Mouse (Mus musculus): Measurements from ENCODE around the gene Il10ra. TPM values are rescaled to one million over a fixed set of nuclear protein-coding genes. Genes with fewer than 3 reads are reported as not detected.
A peak's percentile ranks its signal among the peaks of the same experiment; 100 is the strongest.

Gene Il10ra
- polyA plus RNA-seq, 1 experiment from 2014 or later = 6.6 TPM

DNA sequence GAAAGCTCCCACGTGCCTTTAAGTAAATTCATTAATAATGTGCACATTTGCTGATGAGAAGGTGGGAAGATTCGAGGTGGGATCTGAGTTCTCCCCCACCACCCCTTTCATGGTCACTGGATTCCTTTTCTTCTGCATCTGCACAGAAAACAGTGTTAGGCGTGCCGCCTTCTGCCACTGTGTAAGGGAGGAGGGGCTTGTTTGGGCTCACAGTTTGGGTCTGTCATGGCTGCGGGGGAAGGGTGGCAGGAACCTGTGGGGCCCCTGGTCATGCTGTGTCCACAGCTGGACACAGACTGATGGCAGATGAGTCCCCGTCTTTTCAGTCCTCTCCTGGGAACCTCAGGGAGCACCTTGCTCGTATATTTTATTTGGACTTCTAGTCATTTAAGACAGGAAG lies 32.2 kb downstream of the Il10ra start:
- Histone ChIP-seq H3K27me3 (replicated peaks; ENCODE audit: control insufficient read depth, insufficient read depth, low read length) (0 out of 2 replicates have a peak, but pooled peaks cover 3% of the 10 kb centered on the region), H3K27ac (ENCODE audit: low read depth, low read length) (no peak overlapping the region), H3K9me3 (ENCODE audit: control insufficient read depth, low read length) (no peaks in the 10 kb centered on the region), H3K4me1 (replicated peaks; ENCODE audit: control insufficient read depth, insufficient read depth, low read length) (0 out of 2 replicates have a peak, but pooled peaks cover 4% of the 10 kb centered on the region), H3K9ac (ENCODE audit: low read depth, low read length) (no peak overlapping the region), H3K4me2 (no peak overlapping the region), H3K36me3 (ENCODE audit: control insufficient read depth, insufficient read depth, low read length) (no peaks in the 10 kb centered on the region), H3K4me3 (ENCODE audit: low read depth, low read length) (no peak overlapping the region)
- WGBS = 60% methylated on average over 7 of the region's 7 CpGs
- no peak for DNase-seq (ENCODE audit: low spot score)
- no peak for ATAC-seq (replicated peaks; ENCODE audit: low FRiP score)

DNA sequence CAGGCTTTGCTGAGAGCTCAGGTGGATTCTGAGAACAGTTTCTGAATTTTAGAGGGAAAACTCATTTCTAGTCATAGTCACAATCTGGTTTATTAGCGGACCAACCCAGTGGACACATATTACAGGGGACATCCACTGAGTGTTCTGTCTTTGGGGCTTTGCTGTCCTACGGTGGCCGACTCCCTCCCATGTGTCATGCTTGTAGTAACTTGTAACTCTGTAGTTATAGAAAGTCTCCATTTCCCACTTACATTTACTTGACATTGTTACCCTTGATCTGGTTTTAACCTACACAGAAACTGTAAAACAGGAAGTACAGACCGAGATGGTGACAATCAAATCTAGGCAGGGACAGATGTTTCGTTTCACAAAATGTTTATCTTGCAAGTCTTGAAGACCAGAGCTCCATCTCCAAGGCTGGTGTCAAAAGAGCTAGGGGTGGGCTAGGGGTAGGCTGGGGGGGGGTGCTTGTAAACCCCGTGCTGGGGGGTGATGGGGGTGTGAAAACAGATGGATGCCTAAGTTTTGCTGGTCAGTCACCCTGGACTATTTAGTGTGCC lies 33.2 kb downstream of the Il10ra start:
- no peaks in the 10 kb centered on the region for H3K36me3 ChIP-seq (ENCODE audit: control insufficient read depth, insufficient read depth, low read length)
- no peak overlapping the region for H3K27ac ChIP-seq (ENCODE audit: low read depth, low read length)
- WGBS = 55% methylated on average over 6 of the region's 6 CpGs
- no peak for ATAC-seq (replicated peaks; ENCODE audit: low FRiP score)
- H3K9ac ChIP-seq (ENCODE audit: low read depth, low read length) = no peak overlapping the region
- 0 out of 2 replicates have a peak, but pooled peaks cover under 1% of the 10 kb centered on the region for H3K27me3 ChIP-seq (replicated peaks; ENCODE audit: control insufficient read depth, insufficient read depth, low read length)
- no peak for DNase-seq (ENCODE audit: low spot score)
- no peaks in the 10 kb centered on the region for H3K9me3 ChIP-seq (ENCODE audit: control insufficient read depth, low read length)
- H3K4me1 ChIP-seq (replicated peaks; ENCODE audit: control insufficient read depth, insufficient read depth, low read length) = peaks cover 4% of the 10 kb centered on the region; the same call in 1 of the 2 replicates
- no peak overlapping the region for H3K4me2 ChIP-seq
- H3K4me3 ChIP-seq (ENCODE audit: low read depth, low read length) = no peak overlapping the region

DNA sequence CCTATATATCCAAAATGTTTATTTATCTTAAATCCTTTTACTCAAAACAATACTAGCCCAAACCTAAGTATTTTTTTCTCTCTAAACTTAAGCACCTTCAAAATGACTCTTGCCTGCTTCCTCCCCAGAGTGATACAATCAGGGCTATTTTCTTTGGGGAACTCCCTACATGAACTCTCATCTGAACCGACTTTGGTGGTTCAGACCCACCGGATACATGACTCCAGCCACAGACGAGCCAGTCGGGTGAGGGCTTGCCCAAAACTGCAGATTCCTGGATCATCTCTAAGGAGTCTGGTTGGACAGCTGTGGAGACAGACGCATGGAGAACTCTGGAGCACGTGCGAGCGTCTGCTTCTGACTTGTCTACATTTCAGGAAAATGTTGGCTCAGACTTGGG lies 39.6 kb downstream of the Il10ra start:
- Histone ChIP-seq H3K27me3 (replicated peaks; ENCODE audit: control insufficient read depth, insufficient read depth, low read length) (no peaks in the 10 kb centered on the region; the same call in 1 of the 2 replicates), H3K9ac (ENCODE audit: low read depth, low read length) (no peak overlapping the region), H3K27ac (ENCODE audit: low read depth, low read length) (no peak overlapping the region), H3K36me3 (ENCODE audit: control insufficient read depth, insufficient read depth, low read length) (no peaks in the 10 kb centered on the region), H3K9me3 (ENCODE audit: control insufficient read depth, low read length) (no peaks in the 10 kb centered on the region), H3K4me3 (ENCODE audit: low read depth, low read length) (no peak overlapping the region), H3K4me1 (replicated peaks; ENCODE audit: control insufficient read depth, insufficient read depth, low read length) (no peaks in the 10 kb centered on the region; the same call in 1 of the 2 replicates), H3K4me2 (no peak overlapping the region)
- no peak for DNase-seq (ENCODE audit: low spot score)
- WGBS = 75% methylated on average over 8 of the region's 8 CpGs
- no peak for ATAC-seq (replicated peaks; ENCODE audit: low FRiP score)

DNA sequence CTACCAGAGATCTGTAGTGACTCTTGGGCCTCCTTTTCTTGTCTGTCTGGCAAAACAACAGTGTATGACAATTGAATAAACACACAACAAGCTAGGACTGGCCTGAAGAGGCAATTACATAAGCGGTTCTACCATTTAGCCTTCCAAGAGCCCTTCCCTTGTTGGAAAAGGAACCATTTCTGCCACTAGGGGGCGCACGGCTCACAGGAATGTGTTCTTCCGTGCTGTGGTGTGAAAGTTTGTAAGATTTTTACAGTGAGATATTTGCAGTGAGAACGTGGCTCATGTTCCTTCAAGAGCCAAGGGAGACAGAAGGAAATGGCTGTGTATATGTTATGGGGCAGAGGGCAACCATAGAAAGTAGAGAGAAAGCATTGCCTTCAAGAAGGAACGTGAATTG lies 47.4 kb downstream of the Il10ra start:
- Histone ChIP-seq H3K4me2 (no peak overlapping the region), H3K9ac (ENCODE audit: low read depth, low read length) (no peak overlapping the region), H3K27me3 (replicated peaks; ENCODE audit: control insufficient read depth, insufficient read depth, low read length) (no peaks in the 10 kb centered on the region; the same call in 1 of the 2 replicates), H3K27ac (ENCODE audit: low read depth, low read length) (no peak overlapping the region), H3K4me1 (replicated peaks; ENCODE audit: control insufficient read depth, insufficient read depth, low read length) (0 out of 2 replicates have a peak, but pooled peaks cover 2% of the 10 kb centered on the region), H3K4me3 (ENCODE audit: low read depth, low read length) (no peak overlapping the region), H3K9me3 (ENCODE audit: control insufficient read depth, low read length) (no peaks in the 10 kb centered on the region), H3K36me3 (ENCODE audit: control insufficient read depth, insufficient read depth, low read length) (no peaks in the 10 kb centered on the region)
- WGBS = 14% methylated on average over 6 of the region's 6 CpGs
- DNase-seq (ENCODE audit: low spot score) (peak; percentile 87), ATAC-seq (replicated peaks; ENCODE audit: low FRiP score) (no peak)

DNA sequence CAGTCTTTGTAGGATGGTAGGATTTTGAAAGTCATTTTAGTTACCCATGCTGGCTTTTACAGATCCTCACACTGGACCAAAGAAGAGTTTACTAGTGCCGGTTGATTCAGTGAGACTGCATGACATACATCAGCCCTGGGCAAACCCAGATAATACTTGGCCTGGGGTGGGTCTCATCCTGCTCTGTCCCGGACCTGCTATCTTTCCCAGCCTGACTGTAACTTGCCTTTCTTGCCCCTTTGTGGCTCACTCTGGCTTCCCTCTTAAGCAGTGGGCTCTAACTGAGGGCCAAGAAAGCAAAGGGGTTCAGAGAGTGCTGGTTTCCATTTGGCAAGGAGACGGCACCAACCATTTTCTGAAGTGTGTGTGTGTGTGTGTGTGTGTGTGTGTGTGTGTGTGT lies 49.3 kb downstream of the Il10ra start:
- no peak for DNase-seq (ENCODE audit: low spot score)
- Histone ChIP-seq H3K9ac (ENCODE audit: low read depth, low read length) (no peak overlapping the region), H3K4me2 (no peak overlapping the region; the same call in 1 of the 2 replicates), H3K27me3 (replicated peaks; ENCODE audit: control insufficient read depth, insufficient read depth, low read length) (no peaks in the 10 kb centered on the region), H3K36me3 (ENCODE audit: control insufficient read depth, insufficient read depth, low read length) (no peaks in the 10 kb centered on the region), H3K27ac (ENCODE audit: low read depth, low read length) (no peak overlapping the region), H3K9me3 (ENCODE audit: control insufficient read depth, low read length) (no peaks in the 10 kb centered on the region), H3K4me3 (ENCODE audit: low read depth, low read length) (no peak overlapping the region), H3K4me1 (replicated peaks; ENCODE audit: control insufficient read depth, insufficient read depth, low read length) (0 out of 2 replicates have a peak, but pooled peaks cover 2% of the 10 kb centered on the region)
- ATAC-seq (replicated peaks; ENCODE audit: low FRiP score) = peak; percentile 68
- WGBS = 50% methylated on average over 3 of the region's 3 CpGs

DNA sequence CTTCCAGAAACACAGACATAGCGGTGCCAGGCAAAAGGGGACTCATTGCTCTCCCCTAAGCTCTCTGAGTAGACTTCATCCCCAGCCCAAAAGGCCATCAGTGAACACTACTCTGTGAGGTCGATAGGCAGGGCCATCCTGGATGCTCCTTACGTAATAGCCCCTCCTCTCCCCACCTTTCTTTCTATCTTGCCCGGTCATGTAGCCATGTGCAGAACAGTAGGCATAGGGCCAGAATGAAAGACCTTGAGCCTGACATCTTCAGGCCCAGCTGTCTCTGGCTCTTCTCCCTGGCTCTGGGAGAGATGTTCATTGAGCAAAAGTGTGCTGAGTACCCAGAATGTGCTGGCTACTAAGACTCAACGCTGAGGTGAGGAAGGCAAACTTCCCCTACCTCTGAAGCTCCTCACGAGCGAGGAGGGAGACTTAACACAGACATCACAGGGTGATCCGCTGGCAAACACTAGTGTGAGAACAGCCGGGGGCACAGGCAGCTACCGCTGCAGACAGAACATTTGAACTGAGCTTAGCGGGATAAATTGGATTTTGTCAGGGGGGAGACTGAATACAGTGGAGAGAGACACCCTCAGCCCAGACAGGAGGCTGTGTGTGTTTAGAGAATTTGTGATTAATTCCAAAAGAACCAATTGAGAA lies 53.3 kb downstream of the Il10ra start:
- 59% methylated on average over 11 of the region's 11 CpGs for WGBS

DNA sequence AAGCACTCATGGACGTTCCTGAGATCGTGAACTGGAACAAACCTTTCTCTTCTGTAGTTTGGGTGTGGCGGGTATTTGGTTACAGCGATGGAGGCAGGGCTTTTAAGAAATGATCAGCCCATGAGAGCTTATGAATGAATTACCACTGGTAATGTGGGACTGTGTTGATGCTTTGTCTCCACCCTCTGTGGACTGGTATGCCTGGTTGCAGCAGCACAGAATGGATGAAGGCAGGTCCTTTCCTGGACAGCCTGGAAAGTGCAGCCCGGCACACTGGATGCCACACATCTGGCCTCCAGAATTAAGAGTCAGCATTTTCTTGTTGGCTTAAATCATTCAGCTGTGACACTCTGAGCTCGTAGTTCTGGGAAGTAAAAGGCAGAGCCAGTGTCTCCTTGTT lies 56.9 kb downstream of the Il10ra start:
- Histone ChIP-seq H3K36me3 (ENCODE audit: control insufficient read depth, insufficient read depth, low read length) (no peaks in the 10 kb centered on the region), H3K9me3 (ENCODE audit: control insufficient read depth, low read length) (no peaks in the 10 kb centered on the region), H3K4me3 (ENCODE audit: low read depth, low read length) (no peak overlapping the region), H3K4me2 (no peak overlapping the region), H3K4me1 (replicated peaks; ENCODE audit: control insufficient read depth, insufficient read depth, low read length) (no peaks in the 10 kb centered on the region), H3K27me3 (replicated peaks; ENCODE audit: control insufficient read depth, insufficient read depth, low read length) (0 out of 2 replicates have a peak, but pooled peaks cover 3% of the 10 kb centered on the region), H3K9ac (ENCODE audit: low read depth, low read length) (no peak overlapping the region), H3K27ac (ENCODE audit: low read depth, low read length) (no peak overlapping the region)
- ATAC-seq (replicated peaks; ENCODE audit: low FRiP score) (no peak), DNase-seq (ENCODE audit: low spot score) (no peak)
- 83% methylated on average over 6 of the region's 6 CpGs for WGBS

More for the DNA sequence above, 53.3 kb downstream of the Il10ra start:
- ATAC-seq (replicated peaks; ENCODE audit: low FRiP score) (no peak), DNase-seq (ENCODE audit: low spot score) (no peak)
- Histone ChIP-seq H3K4me3 (ENCODE audit: low read depth, low read length) (no peak overlapping the region), H3K4me1 (replicated peaks; ENCODE audit: control insufficient read depth, insufficient read depth, low read length) (0 out of 2 replicates have a peak, but pooled peaks cover 2% of the 10 kb centered on the region), H3K27me3 (replicated peaks; ENCODE audit: control insufficient read depth, insufficient read depth, low read length) (0 out of 2 replicates have a peak, but pooled peaks cover 3% of the 10 kb centered on the region), H3K27ac (ENCODE audit: low read depth, low read length) (no peak overlapping the region), H3K4me2 (no peak overlapping the region), H3K36me3 (ENCODE audit: control insufficient read depth, insufficient read depth, low read length) (no peaks in the 10 kb centered on the region), H3K9ac (ENCODE audit: low read depth, low read length) (no peak overlapping the region), H3K9me3 (ENCODE audit: control insufficient read depth, low read length) (no peaks in the 10 kb centered on the region)

DNA sequence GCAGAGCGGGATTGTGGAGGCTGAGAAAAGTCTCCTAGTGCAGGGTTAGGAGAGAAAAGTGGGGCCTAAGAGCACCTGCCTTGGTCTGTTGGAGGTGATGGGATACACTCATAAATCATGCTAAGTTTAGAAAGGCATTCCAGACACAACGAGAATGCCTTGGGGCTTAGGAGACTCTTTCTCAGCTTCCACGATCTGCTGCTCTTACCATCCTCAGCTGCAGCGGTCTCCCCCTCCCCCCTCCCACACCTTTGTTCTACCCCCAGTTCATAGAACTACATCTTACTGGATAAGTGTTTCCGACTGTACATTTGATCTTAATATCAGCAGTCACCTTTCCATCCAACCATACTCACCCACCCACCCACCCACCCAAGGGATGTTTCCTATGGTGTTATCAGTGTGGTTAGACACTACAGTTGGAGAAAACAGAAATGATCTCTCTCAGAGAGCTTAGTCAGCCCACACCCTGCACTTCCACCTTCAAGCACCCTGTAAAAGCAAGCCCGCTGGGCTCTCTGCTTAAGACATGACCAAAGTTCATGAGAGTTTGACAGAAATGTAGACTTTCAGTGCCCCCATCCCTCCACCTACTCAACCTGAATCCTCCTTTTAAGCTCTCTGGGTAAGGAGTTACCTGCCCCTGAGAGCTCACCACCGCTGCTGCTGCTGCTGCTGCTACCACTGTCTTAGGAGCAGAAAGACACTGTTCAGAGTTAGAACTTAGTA lies 61.8 kb downstream of the Il10ra start:
- 60% methylated on average over 7 of the region's 7 CpGs for WGBS
- Histone ChIP-seq H3K27me3 (replicated peaks; ENCODE audit: control insufficient read depth, insufficient read depth, low read length) (0 out of 2 replicates have a peak, but pooled peaks cover 3% of the 10 kb centered on the region), H3K4me3 (ENCODE audit: low read depth, low read length) (no peak overlapping the region), H3K9me3 (ENCODE audit: control insufficient read depth, low read length) (no peaks in the 10 kb centered on the region), H3K27ac (ENCODE audit: low read depth, low read length) (no peak overlapping the region), H3K36me3 (ENCODE audit: control insufficient read depth, insufficient read depth, low read length) (no peaks in the 10 kb centered on the region), H3K4me2 (no peak overlapping the region), H3K9ac (ENCODE audit: low read depth, low read length) (no peak overlapping the region), H3K4me1 (replicated peaks; ENCODE audit: control insufficient read depth, insufficient read depth, low read length) (0 out of 2 replicates have a peak, but pooled peaks cover 3% of the 10 kb centered on the region)
- ATAC-seq (replicated peaks; ENCODE audit: low FRiP score) = no peak
- DNase-seq (ENCODE audit: low spot score) = no peak
